Mouse (Mus musculus) forebrain, embryonic 15.5 days (tissue): ENCODE data around the gene Dnmt3l. TPM values are rescaled to one million over a fixed set of nuclear protein-coding genes. Genes with fewer than 3 reads are reported as not detected.
A peak's percentile ranks its signal among the peaks of the same experiment; 100 is the strongest.

ENCODE experiments used
- ATAC-seq: fragments of 200-750 bp; cut with Nextera tagmentation; replicated peaks from 2 replicates; pipeline ENCODE4 v1.8.0; 2017; ENCODE audit warnings: mild to moderate bottlenecking, moderate TSS enrichment, moderate library complexity
- H3K27ac ChIP-seq: fragments of 300-500 bp; sonication (generic); replicated peaks from 2 replicates; pipeline ENCODE4 v1.5.1; 2015; ENCODE audit warnings: mild to moderate bottlenecking, inconsistent platforms
- H3K27me3 ChIP-seq: fragments of 300-500 bp; sonication (generic); 2 replicates; pipeline ENCODE4 v1.6.1; 2015; ENCODE audit warnings: inconsistent platforms
- H3K36me3 ChIP-seq: fragments of 300-500 bp; sonication (generic); 2 replicates; pipeline ENCODE4 v1.6.1; 2015; ENCODE audit warnings: mild to moderate bottlenecking, inconsistent platforms
- H3K4me1 ChIP-seq: fragments of 300-500 bp; sonication (generic); 2 replicates; pipeline ENCODE4 v1.6.1; 2015; ENCODE audit warnings: inconsistent platforms
- H3K4me2 ChIP-seq: fragments of 300-500 bp; sonication (generic); replicated peaks from 2 replicates; pipeline ENCODE4 v1.6.1; 2015; ENCODE audit warnings: mild to moderate bottlenecking, inconsistent platforms
- H3K4me3 ChIP-seq: fragments of 300-500 bp; sonication (generic); 2 replicates; pipeline ENCODE4 v1.5.1; 2015; ENCODE audit warnings: mild to moderate bottlenecking, inconsistent platforms
- H3K9ac ChIP-seq: fragments of 300-500 bp; sonication (generic); replicated peaks from 2 replicates; pipeline ENCODE4 v1.6.1; 2015; ENCODE audit warnings: mild to moderate bottlenecking, inconsistent platforms
- H3K9me3 ChIP-seq: fragments of 300-500 bp; sonication (generic); 2 replicates; pipeline ENCODE4 v1.6.1; 2016; ENCODE audit warnings: inconsistent platforms
- WGBS: fragments of 180-500 bp; shearing (Covaris S2); methylation state at CpG from one replicate; pipeline ENCODE4 v1.1.7; 2015; ENCODE audit warnings: mixed read lengths; 5-methylcytosine and 5-hydroxymethylcytosine counted together
- polyA plus RNA-seq: library from polyadenylated mRNA; unstranded; fragments of >200 nt; fragmentation: Nextera tagmentation; extraction: Ambion mirVana; gene quantifications from 2 replicates; pipeline ENCODE4 v1.2.1, GENCODE M21; 2015

Dnmt3l gene
- polyA plus RNA-seq, 1 experiment from 2014 or later, result not detected

- peak; percentile 41 for ATAC-seq
- peak overlapping the region; percentile 24 for H3K4me3 ChIP-seq
- peaks cover 8% of the 10 kb centered on the region; the same call in 1 of the 2 replicates for H3K4me1 ChIP-seq
- H3K27ac ChIP-seq, result no peak overlapping the region
- H3K9me3 ChIP-seq, result no peaks in the 10 kb centered on the region
- no peak overlapping the region for H3K9ac ChIP-seq
- H3K36me3 ChIP-seq, result no peaks in the 10 kb centered on the region
- peak overlapping the region; percentile 47 for H3K4me2 ChIP-seq
- WGBS, result 58% methylated on average over 14 of the region's 14 CpGs
- H3K27me3 ChIP-seq, result no peaks in the 10 kb centered on the region
Observed at GRCm38 (mm10) chr10:78042697-78043405, 1.1 kb downstream of the Dnmt3l start.

- whole genome bisulfite sequencing, result under 1% methylated on average over 27 of the region's 27 CpGs
- H3K27ac ChIP-seq, result no peak within 1 kb of the TSS
- H3K9ac ChIP-seq, result no peak within 1 kb of the TSS
- ATAC-seq, result peak; percentile 72
- H3K4me1 ChIP-seq, result peaks cover 8% of the 10 kb centered on the region; the same call in 1 of the 2 replicates
- peak within 1 kb of the TSS; percentile 24 for H3K4me3 ChIP-seq
- no peaks in the 10 kb centered on the region for H3K36me3 ChIP-seq
- peak within 1 kb of the TSS; percentile 47 for H3K4me2 ChIP-seq
- no peaks in the 10 kb centered on the region for H3K9me3 ChIP-seq
- no peaks in the 10 kb centered on the region for H3K27me3 ChIP-seq
Observed at GRCm38 (mm10) chr10:78043406-78043836, 1.7 kb downstream of the Dnmt3l start, which contains the start of gene Aire. TSS of gene Aire (minus strand) at chr10:78043610.

- no peaks in the 10 kb centered on the region for H3K27me3 ChIP-seq
- no peak overlapping the region for H3K4me2 ChIP-seq
- peaks cover 8% of the 10 kb centered on the region; the same call in 1 of the 2 replicates for H3K4me1 ChIP-seq
- no peak overlapping the region for H3K4me3 ChIP-seq
- no peak overlapping the region for H3K9ac ChIP-seq
- no peak overlapping the region for H3K27ac ChIP-seq
- ATAC-seq, result no peak
- H3K9me3 ChIP-seq, result no peaks in the 10 kb centered on the region
- no peaks in the 10 kb centered on the region for H3K36me3 ChIP-seq
- WGBS, result 65% methylated on average over 1 of the region's 1 CpGs
Observed at GRCm38 (mm10) chr10:78044531-78044930, 2.8 kb downstream of the Dnmt3l start.

GRCm38 (mm10) chr10:78046388-78046787 is 4.6 kb downstream of the Dnmt3l start:
- Histone ChIP-seq H3K4me2 (no peak overlapping the region), H3K36me3 (no peaks in the 10 kb centered on the region), H3K9me3 (no peaks in the 10 kb centered on the region), H3K9ac (no peak overlapping the region), H3K4me3 (no peak overlapping the region), H3K4me1 (peaks cover 8% of the 10 kb centered on the region; the same call in 1 of the 2 replicates), H3K27me3 (no peaks in the 10 kb centered on the region), H3K27ac (no peak overlapping the region)
- WGBS, result 76% methylated on average over 4 of the region's 4 CpGs
- no peak for ATAC-seq

- ATAC-seq, result no peak
- H3K27ac ChIP-seq, result no peak overlapping the region
Observed at GRCm38 (mm10) chr10:78048061-78048730, 6.4 kb downstream of the Dnmt3l start.

GRCm38 (mm10) chr10:78049519-78050035 is 7.8 kb downstream of the Dnmt3l start:
- Histone ChIP-seq H3K36me3 (no peaks in the 10 kb centered on the region), H3K27me3 (no peaks in the 10 kb centered on the region), H3K4me3 (no peak overlapping the region), H3K9ac (no peak overlapping the region), H3K4me2 (no peak overlapping the region), H3K4me1 (no peaks in the 10 kb centered on the region), H3K9me3 (no peaks in the 10 kb centered on the region), H3K27ac (no peak overlapping the region)
- no peak for ATAC-seq
- 63% methylated on average over 11 of the region's 11 CpGs for WGBS

More at GRCm38 (mm10) chr10:78048061-78048730, 6.4 kb downstream of the Dnmt3l start:
- 92% methylated on average over 9 of the region's 10 CpGs for WGBS
- peaks cover 4% of the 10 kb centered on the region; the same call in 1 of the 2 replicates for H3K4me1 ChIP-seq
- H3K27me3 ChIP-seq, result no peaks in the 10 kb centered on the region
- H3K4me3 ChIP-seq, result no peak overlapping the region
- H3K4me2 ChIP-seq, result no peak overlapping the region
- no peaks in the 10 kb centered on the region for H3K9me3 ChIP-seq
- H3K9ac ChIP-seq, result no peak overlapping the region
- H3K36me3 ChIP-seq, result no peaks in the 10 kb centered on the region

- ATAC-seq, result no peak
- H3K27ac ChIP-seq, result no peak overlapping the region
- 73% methylated on average over 19 of the region's 19 CpGs for WGBS
- no peaks in the 10 kb centered on the region for H3K36me3 ChIP-seq
- H3K4me3 ChIP-seq, result no peak overlapping the region
- no peaks in the 10 kb centered on the region for H3K27me3 ChIP-seq
- H3K9me3 ChIP-seq, result no peaks in the 10 kb centered on the region
- H3K4me1 ChIP-seq, result no peaks in the 10 kb centered on the region
- H3K9ac ChIP-seq, result no peak overlapping the region
- no peak overlapping the region for H3K4me2 ChIP-seq
Observed at GRCm38 (mm10) chr10:78054633-78055565, 13.2 kb downstream of the Dnmt3l start.

GRCm38 (mm10) chr10:78057056-78057455 is 15.3 kb downstream of the Dnmt3l start:
- H3K4me2 ChIP-seq, result no peak overlapping the region
- no peaks in the 10 kb centered on the region for H3K9me3 ChIP-seq
- H3K36me3 ChIP-seq, result no peaks in the 10 kb centered on the region
- H3K9ac ChIP-seq, result no peak overlapping the region
- WGBS, result 92% methylated on average over 8 of the region's 8 CpGs
- H3K4me1 ChIP-seq, result no peaks in the 10 kb centered on the region
- ATAC-seq, result no peak
- H3K27me3 ChIP-seq, result no peaks in the 10 kb centered on the region
- H3K27ac ChIP-seq, result no peak overlapping the region
- no peak overlapping the region for H3K4me3 ChIP-seq

GRCm38 (mm10) chr10:78063122-78063521 is 21.4 kb downstream of the Dnmt3l start:
- no peak overlapping the region for H3K9ac ChIP-seq
- H3K9me3 ChIP-seq, result no peaks in the 10 kb centered on the region
- WGBS, result 90% methylated on average over 9 of the region's 9 CpGs
- no peak overlapping the region for H3K4me2 ChIP-seq
- no peaks in the 10 kb centered on the region for H3K27me3 ChIP-seq
- no peak overlapping the region for H3K4me3 ChIP-seq
- H3K36me3 ChIP-seq, result no peaks in the 10 kb centered on the region
- ATAC-seq, result no peak
- no peaks in the 10 kb centered on the region for H3K4me1 ChIP-seq
- no peak overlapping the region for H3K27ac ChIP-seq

GRCm38 (mm10) chr10:78067226-78067625 is 25.5 kb downstream of the Dnmt3l start:
- no peak overlapping the region for H3K27ac ChIP-seq
- H3K4me2 ChIP-seq, result no peak overlapping the region
- H3K9me3 ChIP-seq, result no peaks in the 10 kb centered on the region
- no peaks in the 10 kb centered on the region for H3K36me3 ChIP-seq
- ATAC-seq, result no peak
- peaks cover 6% of the 10 kb centered on the region; the same call in 1 of the 2 replicates for H3K27me3 ChIP-seq
- peaks cover 14% of the 10 kb centered on the region for H3K4me1 ChIP-seq
- no peak overlapping the region for H3K4me3 ChIP-seq
- H3K9ac ChIP-seq, result no peak overlapping the region
- 50% methylated on average over 4 of the region's 4 CpGs for WGBS

GRCm38 (mm10) chr10:78068541-78068940 is 26.8 kb downstream of the Dnmt3l start:
- Histone ChIP-seq H3K4me1 (peaks cover 14% of the 10 kb centered on the region), H3K4me3 (peak overlapping the region; percentile 54), H3K9me3 (no peaks in the 10 kb centered on the region), H3K36me3 (no peaks in the 10 kb centered on the region), H3K27me3 (peaks cover 6% of the 10 kb centered on the region; the same call in 1 of the 2 replicates), H3K27ac (no peak overlapping the region), H3K4me2 (peak overlapping the region; percentile 98), H3K9ac (peak overlapping the region; percentile 57; the same call in 1 of the 2 replicates)
- no peak for ATAC-seq
- WGBS, result 23% methylated on average over 11 of the region's 11 CpGs
